Mouse (Mus musculus) kidney, adult 2 months (tissue): ENCODE measurements around the gene Gng12.

Experiments
- CTCF ChIP-seq: fragments of 200-500 bp; conservative IDR thresholded peaks from 2 replicates; pipeline ENCODE4 v1.5.1; 2011; ENCODE audit warnings: low read depth, mild to moderate bottlenecking, control low read depth, low read length, moderate library complexity, mixed read lengths; ENCODE audit not compliant: insufficient read depth, insufficient read length
- POLR2A ChIP-seq: fragments of 200-500 bp; IDR thresholded peaks from one replicate; pipeline ENCODE4 v1.6.1; 2011; ENCODE audit warnings: low read depth, low read length, control low read depth

GRCm38 (mm10) chr6:66903206-66903605 is 7.0 kb downstream of the Gng12 start:
- TF ChIP-seq POLR2A: no peak
- TF ChIP-seq CTCF: no peak
